Mouse (Mus musculus): ENCODE results near the gene Tlr6. TPM values are rescaled to one million over a fixed set of nuclear protein-coding genes. Genes with fewer than 3 reads are reported as not detected.

Tlr6 gene
- polyA plus RNA-seq, 1 experiment = 0.10 TPM

- TF ChIP-seq CTCF (IDR thresholded peaks at IDR 0.05; ENCODE audit: control insufficient read depth, insufficient read depth, insufficient replicate concordance, low read depth, low read length) = no peak
- TF ChIP-seq POLR2A (IDR thresholded peaks at IDR 0.05; ENCODE audit: control insufficient read depth, low read depth, low read length) = no peak
- no peak overlapping the region for H3K4me3 ChIP-seq (ENCODE audit: control insufficient read depth, low read depth, low read length)
- H3K27ac ChIP-seq (ENCODE audit: control insufficient read depth, insufficient read depth, low read depth, low read length) = no peak overlapping the region
- H3K27me3 ChIP-seq (ENCODE audit: control insufficient read depth, insufficient read depth, low read length) = no peaks in the 10 kb centered on the region
- no peaks in the 10 kb centered on the region for H3K36me3 ChIP-seq (ENCODE audit: control insufficient read depth, insufficient read depth, low read length)
- H3K4me1 ChIP-seq (ENCODE audit: control insufficient read depth, insufficient read depth, low read length) = no peaks in the 10 kb centered on the region
These were observed 37.0 kb downstream of the Tlr6 start for GRCm38 (mm10) chr5:64922891-64923381.

- no peak overlapping the region for H3K27ac ChIP-seq (ENCODE audit: control insufficient read depth, insufficient read depth, low read depth, low read length)
These were observed 41.0 kb downstream of the Tlr6 start for GRCm38 (mm10) chr5:64918616-64919597.

GRCm38 (mm10) chr5:64917721-64918120, 42.2 kb downstream of the Tlr6 start:
- Histone ChIP-seq H3K27me3 (ENCODE audit: control insufficient read depth, insufficient read depth, low read length) (no peaks in the 10 kb centered on the region), H3K4me3 (ENCODE audit: control insufficient read depth, low read depth, low read length) (no peak overlapping the region), H3K4me1 (ENCODE audit: control insufficient read depth, insufficient read depth, low read length) (no peaks in the 10 kb centered on the region), H3K36me3 (ENCODE audit: control insufficient read depth, insufficient read depth, low read length) (no peaks in the 10 kb centered on the region), H3K27ac (ENCODE audit: control insufficient read depth, insufficient read depth, low read depth, low read length) (no peak overlapping the region)
- TF ChIP-seq CTCF (IDR thresholded peaks at IDR 0.05; ENCODE audit: control insufficient read depth, insufficient read depth, insufficient replicate concordance, low read depth, low read length) (no peak), POLR2A (IDR thresholded peaks at IDR 0.05; ENCODE audit: control insufficient read depth, low read depth, low read length) (no peak)

More at GRCm38 (mm10) chr5:64918616-64919597, 41.0 kb downstream of the Tlr6 start:
- TF ChIP-seq CTCF (IDR thresholded peaks at IDR 0.05; ENCODE audit: control insufficient read depth, insufficient read depth, insufficient replicate concordance, low read depth, low read length) = no peak
- TF ChIP-seq POLR2A (IDR thresholded peaks at IDR 0.05; ENCODE audit: control insufficient read depth, low read depth, low read length) = no peak
- Histone ChIP-seq H3K27me3 (ENCODE audit: control insufficient read depth, insufficient read depth, low read length) (no peaks in the 10 kb centered on the region), H3K4me1 (ENCODE audit: control insufficient read depth, insufficient read depth, low read length) (no peaks in the 10 kb centered on the region), H3K36me3 (ENCODE audit: control insufficient read depth, insufficient read depth, low read length) (no peaks in the 10 kb centered on the region), H3K4me3 (ENCODE audit: control insufficient read depth, low read depth, low read length) (no peak overlapping the region)

GRCm38 (mm10) chr5:64917161-64917560, 42.7 kb downstream of the Tlr6 start:
- no peak for TF ChIP-seq CTCF (IDR thresholded peaks at IDR 0.05; ENCODE audit: control insufficient read depth, insufficient read depth, insufficient replicate concordance, low read depth, low read length)
- no peak for TF ChIP-seq POLR2A (IDR thresholded peaks at IDR 0.05; ENCODE audit: control insufficient read depth, low read depth, low read length)
- Histone ChIP-seq H3K4me3 (ENCODE audit: control insufficient read depth, low read depth, low read length) (no peak overlapping the region), H3K27ac (ENCODE audit: control insufficient read depth, insufficient read depth, low read depth, low read length) (no peak overlapping the region), H3K27me3 (ENCODE audit: control insufficient read depth, insufficient read depth, low read length) (no peaks in the 10 kb centered on the region), H3K4me1 (ENCODE audit: control insufficient read depth, insufficient read depth, low read length) (no peaks in the 10 kb centered on the region), H3K36me3 (ENCODE audit: control insufficient read depth, insufficient read depth, low read length) (no peaks in the 10 kb centered on the region)

GRCm38 (mm10) chr5:64908585-64909284, 51.2 kb downstream of the Tlr6 start:
- Histone ChIP-seq H3K4me3 (ENCODE audit: control insufficient read depth, low read depth, low read length) (no peak overlapping the region), H3K36me3 (ENCODE audit: control insufficient read depth, insufficient read depth, low read length) (no peaks in the 10 kb centered on the region), H3K4me1 (ENCODE audit: control insufficient read depth, insufficient read depth, low read length) (no peaks in the 10 kb centered on the region), H3K27me3 (ENCODE audit: control insufficient read depth, insufficient read depth, low read length) (no peaks in the 10 kb centered on the region), H3K27ac (ENCODE audit: control insufficient read depth, insufficient read depth, low read depth, low read length) (no peak overlapping the region)
- TF ChIP-seq POLR2A (IDR thresholded peaks at IDR 0.05; ENCODE audit: control insufficient read depth, low read depth, low read length) = no peak
- no peak for TF ChIP-seq CTCF (IDR thresholded peaks at IDR 0.05; ENCODE audit: control insufficient read depth, insufficient read depth, insufficient replicate concordance, low read depth, low read length)

GRCm38 (mm10) chr5:64907906-64908305, 52.0 kb downstream of the Tlr6 start:
- H3K36me3 ChIP-seq (ENCODE audit: control insufficient read depth, insufficient read depth, low read length) = no peaks in the 10 kb centered on the region
- H3K27ac ChIP-seq (ENCODE audit: control insufficient read depth, insufficient read depth, low read depth, low read length) = no peak overlapping the region
- no peaks in the 10 kb centered on the region for H3K27me3 ChIP-seq (ENCODE audit: control insufficient read depth, insufficient read depth, low read length)
- H3K4me1 ChIP-seq (ENCODE audit: control insufficient read depth, insufficient read depth, low read length) = no peaks in the 10 kb centered on the region
- no peak overlapping the region for H3K4me3 ChIP-seq (ENCODE audit: control insufficient read depth, low read depth, low read length)
- TF ChIP-seq POLR2A (IDR thresholded peaks at IDR 0.05; ENCODE audit: control insufficient read depth, low read depth, low read length) (no peak), CTCF (IDR thresholded peaks at IDR 0.05; ENCODE audit: control insufficient read depth, insufficient read depth, insufficient replicate concordance, low read depth, low read length) (no peak)

All from testis, adult 2 months (tissue).